Mouse (Mus musculus) heart, postnatal 25 days (tissue): ENCODE data around the gene Mpp3. TPM values are rescaled to one million over a fixed set of nuclear protein-coding genes. Genes with fewer than 3 reads are reported as not detected.
A peak's percentile ranks its signal among the peaks of the same experiment; 100 is the strongest.

ENCODE experiments used
- DNase-seq: peaks from one replicate; pipeline ENCODE4 v3.0.0; 2022; ENCODE audit warnings: low spot score
- intact Hi-C: fragments of 180-260 bp; cut with DNase I; formaldehyde crosslinking; loops from one replicate; pipeline ENCODE4 v1.15.1; 2025
- total RNA-seq, 2 experiments: library from RNA; stranded (reverse); gene quantifications; 2 replicates each; pipeline ENCODE4 v1.2.3; 2021

Gene Mpp3
- total RNA-seq, 2 experiments from 2014 or later, result 1.9 to 2.1 TPM

GRCm38 (mm10) chr11:102041350-102041949 lies 13.2 kb upstream of the Mpp3 start, which contains the start of gene Cd300lg:
Cd300lg (plus strand) TSS chr11:102041509.
- DNase-seq, result peak; percentile 33
- intact Hi-C loops, result loop anchor here (10.0 kb wide), 2 partner anchors 367 to 1077 kb away; no protein-coding TSS in a partner anchor

GRCm38 (mm10) chr11:102040646-102041045 lies 12.4 kb upstream of the Mpp3 start:
- DNase-seq, result no peak
- intact Hi-C loops, result loop anchor here (1.0 to 10.0 kb wide), 3 partner anchors 54 to 1076 kb away; no protein-coding TSS in a partner anchor

- peak; percentile 78 for DNase-seq
- intact Hi-C loops, result loop anchor here (1.0 to 10.0 kb wide), 3 partner anchors 54 to 1075 kb away; no protein-coding TSS in a partner anchor
These were observed 11.9 kb upstream of the Mpp3 start for GRCm38 (mm10) chr11:102040138-102040524.

GRCm38 (mm10) chr11:102039487-102040137 lies 11.4 kb upstream of the Mpp3 start:
- DNase-seq, result no peak
- intact Hi-C loops, result loop anchor here (1.0 to 10.0 kb wide), 3 partner anchors 53 to 1075 kb away; no protein-coding TSS in a partner anchor

GRCm38 (mm10) chr11:102037789-102038188 lies 9.5 kb upstream of the Mpp3 start:
- DNase-seq, result no peak
- intact Hi-C loops, result no loop called here

- intact Hi-C loops, result no loop called here
- DNase-seq, result no peak
These were observed 8.1 kb upstream of the Mpp3 start for GRCm38 (mm10) chr11:102036336-102036735.

- intact Hi-C loops, result no loop called here
These were observed 7.2 kb upstream of the Mpp3 start for GRCm38 (mm10) chr11:102035456-102035960.

GRCm38 (mm10) chr11:102034887-102035286 lies 6.6 kb upstream of the Mpp3 start:
- intact Hi-C loops, result no loop called here
- DNase-seq, result no peak

More at GRCm38 (mm10) chr11:102035456-102035960, 7.2 kb upstream of the Mpp3 start:
- DNase-seq, result no peak

- no peak for DNase-seq
- intact Hi-C loops, result no loop called here
These were observed 4.9 kb upstream of the Mpp3 start for GRCm38 (mm10) chr11:102033055-102033591.

- no peak for DNase-seq
- intact Hi-C loops, result no loop called here
These were observed 2.9 kb upstream of the Mpp3 start for GRCm38 (mm10) chr11:102031149-102031548.

GRCm38 (mm10) chr11:102029966-102030365 lies 1.7 kb upstream of the Mpp3 start:
- intact Hi-C loops, result no loop called here
- DNase-seq, result no peak

GRCm38 (mm10) chr11:102029304-102029703 lies 1.0 kb upstream of the Mpp3 start:
- no peak for DNase-seq
- intact Hi-C loops, result no loop called here

GRCm38 (mm10) chr11:102027361-102028017 lies 772 bp downstream of the Mpp3 start:
- intact Hi-C loops, result no loop called here
- no peak for DNase-seq

- intact Hi-C loops, result no loop called here
- DNase-seq, result peak; percentile 44
These were observed 1.4 kb downstream of the Mpp3 start for GRCm38 (mm10) chr11:102026694-102027360.

GRCm38 (mm10) chr11:102025991-102026660 lies 2.1 kb downstream of the Mpp3 start:
- no peak for DNase-seq
- intact Hi-C loops, result no loop called here

GRCm38 (mm10) chr11:102025354-102025753 lies 2.9 kb downstream of the Mpp3 start:
- no peak for DNase-seq
- intact Hi-C loops, result no loop called here

- intact Hi-C loops, result no loop called here
These were observed 3.4 kb downstream of the Mpp3 start for GRCm38 (mm10) chr11:102024875-102025274.

GRCm38 (mm10) chr11:102024084-102024758 lies 4.0 kb downstream of the Mpp3 start:
- intact Hi-C loops, result no loop called here
- DNase-seq, result no peak

More at GRCm38 (mm10) chr11:102024875-102025274, 3.4 kb downstream of the Mpp3 start:
- no peak for DNase-seq

- intact Hi-C loops, result no loop called here
- DNase-seq, result no peak
These were observed 4.9 kb downstream of the Mpp3 start for GRCm38 (mm10) chr11:102023406-102023805.
